Mouse (Mus musculus): ENCODE results near the gene Rgs14. TPM values are rescaled to one million over a fixed set of nuclear protein-coding genes. Genes with fewer than 3 reads are reported as not detected.

Gene Rgs14
- polyA plus RNA-seq, 1 experiment from 2014 or later = 0.11 TPM

DNA sequence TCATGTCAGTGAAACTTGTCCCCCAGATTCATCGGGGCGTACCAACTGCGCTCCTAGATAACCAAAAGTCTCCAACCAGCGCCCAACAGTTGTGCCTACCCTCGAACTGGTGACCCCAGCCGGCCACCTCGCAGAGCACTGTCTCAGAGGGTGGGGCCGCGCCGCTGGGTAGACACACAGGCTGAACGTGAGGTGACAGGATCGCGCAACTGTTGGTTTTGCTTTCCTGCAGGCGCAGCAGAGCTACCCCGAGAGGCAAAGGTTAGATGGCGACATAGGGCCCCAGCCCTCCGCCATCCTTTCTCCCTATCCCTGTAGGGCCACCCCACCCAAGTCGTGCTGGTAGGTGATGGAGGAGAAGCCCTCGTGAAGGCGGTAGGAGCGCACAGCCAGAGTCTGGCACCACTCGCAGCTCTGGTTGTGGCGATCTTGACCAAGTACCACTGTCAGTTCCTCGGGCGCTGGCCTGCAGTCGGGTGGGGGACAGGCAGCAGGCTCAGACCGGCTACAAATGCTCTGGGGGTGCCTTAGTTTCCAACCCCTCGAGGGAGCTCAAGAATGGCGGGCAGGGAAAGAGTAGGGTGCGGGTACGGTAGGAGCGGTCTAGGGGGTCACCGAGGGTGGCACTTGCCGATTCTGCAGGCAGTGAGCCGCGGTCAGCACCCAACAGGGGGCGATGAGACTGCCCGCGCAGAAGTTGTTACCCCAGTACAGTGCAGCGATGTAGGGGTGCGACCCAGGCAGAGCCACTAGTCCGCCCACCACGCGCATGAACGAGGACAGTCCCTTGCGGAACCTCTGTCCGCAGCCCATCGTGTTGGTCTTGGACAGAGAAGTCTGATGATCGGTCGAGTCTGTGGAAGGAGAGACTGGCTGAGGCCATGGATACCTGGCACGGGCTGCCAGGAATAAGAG is 50.7 kb downstream of the Rgs14 start:
- H3K4me2 ChIP-seq (ENCODE audit: low read depth, low read length) = no peak overlapping the region
- no peaks in the 10 kb centered on the region for H3K36me3 ChIP-seq (ENCODE audit: control insufficient read depth, insufficient read depth, low read length)
- WGBS = 33% methylated on average over 51 of the region's 51 CpGs
- ATAC-seq (ENCODE audit: low read depth) = no peak
- no peaks in the 10 kb centered on the region for H3K4me1 ChIP-seq (ENCODE audit: control insufficient read depth, insufficient read depth, low read length)
- H3K4me3 ChIP-seq (ENCODE audit: low read depth, low read length) = no peak overlapping the region
- no peak overlapping the region for H3K27ac ChIP-seq (ENCODE audit: low read depth, low read length)
- no peak overlapping the region for H3K9ac ChIP-seq (replicated peaks; ENCODE audit: low read depth, low read length)
- peaks cover 26% of the 10 kb centered on the region for H3K27me3 ChIP-seq (ENCODE audit: control insufficient read depth, insufficient read depth, low read length)
- no peaks in the 10 kb centered on the region for H3K9me3 ChIP-seq (ENCODE audit: control insufficient read depth, low read length)

- H3K4me2 ChIP-seq (ENCODE audit: low read depth, low read length) = peak overlapping the region; percentile 29; the same call in 1 of the 2 replicates
- peaks cover 26% of the 10 kb centered on the region for H3K27me3 ChIP-seq (ENCODE audit: control insufficient read depth, insufficient read depth, low read length)
- H3K36me3 ChIP-seq (ENCODE audit: control insufficient read depth, insufficient read depth, low read length) = no peaks in the 10 kb centered on the region
- no peak overlapping the region for H3K27ac ChIP-seq (ENCODE audit: low read depth, low read length)
- 0 out of 2 replicates have a peak overlapping the region, but pooled peaks have one; percentile 6 for H3K4me3 ChIP-seq (ENCODE audit: low read depth, low read length)
- H3K4me1 ChIP-seq (ENCODE audit: control insufficient read depth, insufficient read depth, low read length) = no peaks in the 10 kb centered on the region
- no peak overlapping the region for H3K9ac ChIP-seq (replicated peaks; ENCODE audit: low read depth, low read length)
- H3K9me3 ChIP-seq (ENCODE audit: control insufficient read depth, low read length) = no peaks in the 10 kb centered on the region
- WGBS = 13% methylated on average over 35 of the region's 35 CpGs
- ATAC-seq (ENCODE audit: low read depth) = peak; percentile 80; the same call in 1 of the 2 replicates
Observed at GRCm38 (mm10) chr13:55420933-55421800, 51.6 kb downstream of the Rgs14 start.

DNA sequence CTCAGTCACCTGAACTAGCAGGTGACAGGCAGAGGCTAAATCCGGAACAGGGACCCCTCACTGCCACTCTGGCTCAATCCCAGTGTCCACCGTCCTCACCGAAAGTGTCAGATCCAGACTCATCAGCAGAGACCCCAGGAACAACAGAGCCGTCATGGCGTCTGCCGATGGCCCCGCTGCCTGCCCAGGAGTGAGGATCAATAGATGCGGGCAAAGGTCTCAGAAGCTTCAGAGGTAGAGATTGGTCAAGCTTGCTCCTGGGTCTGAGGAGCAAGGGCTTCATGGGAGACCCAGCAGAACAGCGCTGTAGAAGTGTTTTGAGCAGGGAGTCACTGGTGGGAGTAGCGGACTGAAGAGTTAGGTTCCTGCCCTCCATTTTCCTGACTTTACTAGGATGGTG is 57.1 kb downstream of the Rgs14 start, which contains the start of gene F12:
Gene F12, minus strand, starts transcription at position 181 of the 400 bp plus-strand sequence.
- H3K27me3 ChIP-seq (ENCODE audit: control insufficient read depth, insufficient read depth, low read length) = peaks cover 4% of the 10 kb centered on the region; the same call in 1 of the 2 replicates
- no peaks in the 10 kb centered on the region for H3K36me3 ChIP-seq (ENCODE audit: control insufficient read depth, insufficient read depth, low read length)
- H3K27ac ChIP-seq (ENCODE audit: low read depth, low read length) = no peak within 1 kb of the TSS
- 94% methylated on average over 10 of the region's 10 CpGs for WGBS
- no peaks in the 10 kb centered on the region for H3K4me1 ChIP-seq (ENCODE audit: control insufficient read depth, insufficient read depth, low read length)
- H3K4me3 ChIP-seq (ENCODE audit: low read depth, low read length) = no peak within 1 kb of the TSS
- ATAC-seq (ENCODE audit: low read depth) = no peak
- no peaks in the 10 kb centered on the region for H3K9me3 ChIP-seq (ENCODE audit: control insufficient read depth, low read length)
- no peak within 1 kb of the TSS for H3K4me2 ChIP-seq (ENCODE audit: low read depth, low read length)
- no peak within 1 kb of the TSS for H3K9ac ChIP-seq (replicated peaks; ENCODE audit: low read depth, low read length)

DNA sequence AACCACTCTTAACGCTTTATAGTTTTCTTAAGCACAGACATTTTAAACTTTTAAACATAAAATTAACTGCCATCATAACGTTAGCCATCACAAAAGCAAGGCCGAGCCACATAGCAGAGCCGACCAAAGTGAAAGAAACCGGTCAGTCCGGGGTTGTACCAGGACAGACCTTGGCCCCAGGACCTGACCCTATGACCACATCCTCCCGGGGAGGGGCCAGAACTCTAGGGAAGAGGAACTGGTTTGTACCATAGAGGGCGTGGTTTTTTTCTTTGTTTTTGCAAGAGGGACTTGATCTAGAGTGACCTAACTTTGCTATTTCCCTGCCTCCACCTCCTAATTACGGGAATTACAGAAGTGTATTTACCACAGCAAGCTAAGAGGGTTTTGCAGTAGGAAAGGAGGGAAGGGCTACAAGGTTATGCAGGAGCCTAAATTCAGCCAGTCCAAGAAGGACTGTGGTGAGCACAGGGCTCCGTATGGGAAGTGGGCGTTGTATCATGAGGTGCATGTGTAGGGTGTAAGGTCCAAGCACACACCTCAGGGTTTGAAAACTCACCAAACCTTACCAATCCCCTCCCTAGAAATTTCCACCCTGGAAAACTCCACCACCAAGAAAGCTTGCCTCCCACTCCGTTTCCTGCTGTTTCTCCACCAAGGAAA is 59.8 kb downstream of the Rgs14 start:
- no peaks in the 10 kb centered on the region for H3K36me3 ChIP-seq (ENCODE audit: control insufficient read depth, insufficient read depth, low read length)
- 73% methylated on average over 12 of the region's 12 CpGs for WGBS
- no peak overlapping the region for H3K9ac ChIP-seq (replicated peaks; ENCODE audit: low read depth, low read length)
- no peak overlapping the region for H3K4me2 ChIP-seq (ENCODE audit: low read depth, low read length)
- H3K27ac ChIP-seq (ENCODE audit: low read depth, low read length) = no peak overlapping the region
- H3K9me3 ChIP-seq (ENCODE audit: control insufficient read depth, low read length) = no peaks in the 10 kb centered on the region
- no peak overlapping the region for H3K4me3 ChIP-seq (ENCODE audit: low read depth, low read length)
- no peak for ATAC-seq (ENCODE audit: low read depth)
- H3K4me1 ChIP-seq (ENCODE audit: control insufficient read depth, insufficient read depth, low read length) = no peaks in the 10 kb centered on the region
- no peaks in the 10 kb centered on the region for H3K27me3 ChIP-seq (ENCODE audit: control insufficient read depth, insufficient read depth, low read length)

DNA sequence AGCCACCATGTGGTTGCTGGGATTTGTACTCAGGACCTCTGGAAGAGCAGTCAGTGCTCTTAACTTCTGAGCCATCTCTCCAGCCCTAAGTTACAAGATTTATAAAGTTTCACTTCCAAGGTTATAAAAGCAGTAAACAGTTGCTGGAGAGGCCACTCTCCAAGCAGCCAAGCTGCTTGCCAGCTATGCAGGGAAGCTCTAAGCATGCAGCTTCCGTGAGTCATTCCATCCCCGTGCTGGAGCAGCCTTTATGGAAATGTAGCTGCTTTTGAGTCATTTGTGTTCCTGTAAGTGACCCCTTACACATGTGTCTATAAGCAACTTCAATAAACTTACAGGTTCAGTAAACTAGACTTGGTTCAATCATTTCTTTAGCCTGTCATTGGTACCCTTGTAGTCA is 61.0 kb downstream of the Rgs14 start:
- 87% methylated on average over 2 of the region's 2 CpGs for WGBS
- H3K27ac ChIP-seq (ENCODE audit: low read depth, low read length) = no peak overlapping the region
- no peak overlapping the region for H3K4me2 ChIP-seq (ENCODE audit: low read depth, low read length)
- H3K9ac ChIP-seq (replicated peaks; ENCODE audit: low read depth, low read length) = no peak overlapping the region
- H3K4me3 ChIP-seq (ENCODE audit: low read depth, low read length) = no peak overlapping the region
- H3K36me3 ChIP-seq (ENCODE audit: control insufficient read depth, insufficient read depth, low read length) = no peaks in the 10 kb centered on the region
- no peaks in the 10 kb centered on the region for H3K4me1 ChIP-seq (ENCODE audit: control insufficient read depth, insufficient read depth, low read length)
- ATAC-seq (ENCODE audit: low read depth) = no peak
- H3K27me3 ChIP-seq (ENCODE audit: control insufficient read depth, insufficient read depth, low read length) = no peaks in the 10 kb centered on the region
- no peaks in the 10 kb centered on the region for H3K9me3 ChIP-seq (ENCODE audit: control insufficient read depth, low read length)

DNA sequence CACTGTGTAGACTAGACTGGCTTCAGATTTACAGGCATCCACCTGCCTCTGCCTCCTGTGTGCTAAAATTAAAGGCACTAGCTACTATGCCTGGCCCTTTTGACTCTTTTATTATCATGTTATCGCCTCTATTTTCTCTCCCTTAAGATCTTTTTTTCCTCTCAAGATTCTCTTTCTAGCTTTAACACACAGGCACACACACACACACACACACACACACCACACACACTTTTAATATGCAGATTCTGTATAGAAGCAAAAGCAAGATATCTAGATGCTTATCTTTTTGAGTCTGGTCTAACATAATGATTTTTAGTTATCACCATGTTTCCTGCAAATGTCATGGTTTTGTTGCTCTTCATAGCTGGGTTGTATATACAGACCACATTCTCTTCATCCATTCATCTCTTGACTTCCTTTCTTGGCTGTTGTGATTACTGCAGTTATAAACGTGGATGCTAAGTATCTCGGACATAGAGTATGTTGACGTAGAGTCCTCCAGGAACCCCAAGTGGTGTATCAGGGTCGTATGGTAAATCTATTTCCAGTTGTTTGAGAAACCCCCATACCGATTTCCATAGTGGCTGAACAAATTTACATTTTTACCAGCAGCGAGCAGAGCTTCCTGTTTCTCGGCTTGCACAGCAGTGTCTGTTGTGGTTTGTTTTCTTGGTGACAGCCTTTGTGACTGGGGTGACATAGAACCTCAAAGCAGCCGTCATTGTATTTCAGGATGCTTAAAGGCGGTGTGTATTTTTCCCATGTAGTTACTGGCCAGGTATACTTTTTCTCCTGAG is 62.6 kb downstream of the Rgs14 start:
- Histone ChIP-seq H3K4me1 (ENCODE audit: control insufficient read depth, insufficient read depth, low read length) (no peaks in the 10 kb centered on the region), H3K4me2 (ENCODE audit: low read depth, low read length) (no peak overlapping the region), H3K27me3 (ENCODE audit: control insufficient read depth, insufficient read depth, low read length) (no peaks in the 10 kb centered on the region), H3K36me3 (ENCODE audit: control insufficient read depth, insufficient read depth, low read length) (no peaks in the 10 kb centered on the region), H3K9ac (replicated peaks; ENCODE audit: low read depth, low read length) (no peak overlapping the region), H3K27ac (ENCODE audit: low read depth, low read length) (no peak overlapping the region), H3K4me3 (ENCODE audit: low read depth, low read length) (no peak overlapping the region), H3K9me3 (ENCODE audit: control insufficient read depth, low read length) (no peaks in the 10 kb centered on the region)
- no peak for ATAC-seq (ENCODE audit: low read depth)
- 76% methylated on average over 10 of the region's 10 CpGs for WGBS

Other genes with a start within 250 kb of the Rgs14 start
- gene Gm17617, start 236.2 kb upstream of the Rgs14 start, polyA plus RNA-seq (2014; fragmentation: Nextera tagmentation; extraction: Ambion mirVana) = not detected in 2 replicates
- gene Fgfr4, start 217.1 kb upstream of the Rgs14 start, polyA plus RNA-seq (2014; fragmentation: Nextera tagmentation; extraction: Ambion mirVana) = 0.35 and 1.1 TPM in 2 replicates
- 61.9 and 76.8 TPM in 2 replicates for gene Nsd1, start 159.9 kb upstream of the Rgs14 start, polyA plus RNA-seq (2014; fragmentation: Nextera tagmentation; extraction: Ambion mirVana)
- 316 and 329 TPM in 2 replicates for gene Prelid1, start 49.2 kb upstream of the Rgs14 start, polyA plus RNA-seq (2014; fragmentation: Nextera tagmentation; extraction: Ambion mirVana)
- 99.0 and 101 TPM in 2 replicates for gene Rab24, start 47.8 kb upstream of the Rgs14 start, polyA plus RNA-seq (2014; fragmentation: Nextera tagmentation; extraction: Ambion mirVana)
- gene Mxd3, start 39.9 kb upstream of the Rgs14 start, polyA plus RNA-seq (2014; fragmentation: Nextera tagmentation; extraction: Ambion mirVana) = 5.7 and 5.9 TPM in 2 replicates
- 36.5 and 49.9 TPM in 2 replicates for gene Lman2, start 6.9 kb upstream of the Rgs14 start, polyA plus RNA-seq (2014; fragmentation: Nextera tagmentation; extraction: Ambion mirVana)
- 0.19 and 0.32 TPM in 2 replicates for gene Slc34a1, start 28.5 kb downstream of the Rgs14 start, polyA plus RNA-seq (2014; fragmentation: Nextera tagmentation; extraction: Ambion mirVana)
- 0.55 and 1.2 TPM in 2 replicates for gene Pfn3, start 45.5 kb downstream of the Rgs14 start, polyA plus RNA-seq (2014; fragmentation: Nextera tagmentation; extraction: Ambion mirVana)
- gene F12, start 57.1 kb downstream of the Rgs14 start, polyA plus RNA-seq (2014; fragmentation: Nextera tagmentation; extraction: Ambion mirVana) = 0.18 TPM in 1 of 2 replicates, not detected in the other
- 39.0 and 42.1 TPM in 2 replicates for gene Grk6, start 75.3 kb downstream of the Rgs14 start, polyA plus RNA-seq (2014; fragmentation: Nextera tagmentation; extraction: Ambion mirVana)
- 5.8 and 6.7 TPM in 2 replicates for gene Prr7, start 94.5 kb downstream of the Rgs14 start, polyA plus RNA-seq (2014; fragmentation: Nextera tagmentation; extraction: Ambion mirVana)
- gene Dbn1, start 118.4 kb downstream of the Rgs14 start, polyA plus RNA-seq (2014; fragmentation: Nextera tagmentation; extraction: Ambion mirVana) = 376 and 450 TPM in 2 replicates
- 142 and 163 TPM in 2 replicates for gene Pdlim7, start 143.9 kb downstream of the Rgs14 start, polyA plus RNA-seq (2014; fragmentation: Nextera tagmentation; extraction: Ambion mirVana)
- gene Dok3, start 159.6 kb downstream of the Rgs14 start, polyA plus RNA-seq (2014; fragmentation: Nextera tagmentation; extraction: Ambion mirVana) = 4.2 and 4.6 TPM in 2 replicates
- 51.3 and 54.1 TPM in 2 replicates for gene Ddx41, start 166.9 kb downstream of the Rgs14 start, polyA plus RNA-seq (2014; fragmentation: Nextera tagmentation; extraction: Ambion mirVana)
- 47.1 and 50.1 TPM in 2 replicates for gene Fam193b, start 201.4 kb downstream of the Rgs14 start, polyA plus RNA-seq (2014; fragmentation: Nextera tagmentation; extraction: Ambion mirVana)
- 49.3 and 57.0 TPM in 2 replicates for gene Tmed9, start 204.0 kb downstream of the Rgs14 start, polyA plus RNA-seq (2014; fragmentation: Nextera tagmentation; extraction: Ambion mirVana)
- 32.7 and 40.4 TPM in 2 replicates for gene B4galt7, start 230.2 kb downstream of the Rgs14 start, polyA plus RNA-seq (2014; fragmentation: Nextera tagmentation; extraction: Ambion mirVana)